22 mouse cellular contexts compared by ENCODE assay signal in genomic region chr11:87615952-87616351, GRCm38 (mm10). TPM values are rescaled to one million over a fixed set of nuclear protein-coding genes. Genes with fewer than 3 reads are reported as not detected.
"Had no signal": no experiment of that assay in that cellular context is flagged by ENCODE, and none has a peak within 500 bp of the region (broad histone marks: within the 10 kb centered on the region; RNA-seq: fewer than 3 reads in every experiment).

No protein-coding gene starts in this region.

- H3K9ac ChIP-seq: liver, embryonic 15.5 days; liver, postnatal 0 days; lung, embryonic 15.5 days; midbrain, embryonic 12.5 days; midbrain, embryonic 15.5 days; neural tube, embryonic 12.5 days; stomach, embryonic 15.5 days had no signal

- H3K4me1 ChIP-seq: lung, embryonic 15.5 days; midbrain, embryonic 12.5 days; midbrain, embryonic 15.5 days; neural tube, embryonic 12.5 days; stomach, embryonic 15.5 days had no signal

- H3K4me3 ChIP-seq: liver, embryonic 15.5 days; lung, embryonic 15.5 days; megakaryocyte, embryonic 14.5 days; midbrain, embryonic 12.5 days; midbrain, embryonic 15.5 days; neural tube, embryonic 12.5 days; stomach, embryonic 15.5 days had no signal

- H3K4me2 ChIP-seq: liver, embryonic 15.5 days; lung, embryonic 15.5 days; midbrain, embryonic 12.5 days; midbrain, embryonic 15.5 days; neural tube, embryonic 12.5 days; stomach, embryonic 15.5 days had no signal

- ATAC-seq: liver, postnatal 0 days; midbrain, embryonic 15.5 days had no signal

- H3K27ac ChIP-seq: liver, embryonic 15.5 days; lung, embryonic 15.5 days; macrophage; midbrain, embryonic 12.5 days; midbrain, embryonic 15.5 days; neural tube, embryonic 12.5 days; stomach, embryonic 15.5 days; stomach, postnatal 0 days had no signal

- DNase-seq: liver, postnatal 0 days; lung, adult 2 months; lung, postnatal 14 days; lung, postnatal 36 days; right cerebral cortex, postnatal 14 days; thymus, adult 2 months; thymus, postnatal 25 days; thymus, postnatal 4 days had no signal

- H3K27me3 ChIP-seq: liver, embryonic 15.5 days; lung, embryonic 15.5 days; megakaryocyte, embryonic 14.5 days; midbrain, embryonic 12.5 days; midbrain, embryonic 15.5 days; neural tube, embryonic 12.5 days; stomach, embryonic 15.5 days had no signal

- H3K9me3 ChIP-seq: liver, embryonic 15.5 days; midbrain, embryonic 12.5 days; midbrain, embryonic 15.5 days; stomach, embryonic 15.5 days had no signal

RNA-seq across cellular contexts. Expression of gene Hsf5, which starts 1.0 kb away (rescaled TPM):
- polyA plus RNA-seq: liver, embryonic 15.5 days; liver, postnatal 0 days; macrophage; stomach, postnatal 0 days had no signal

RNA-seq across cellular contexts. Expression of gene Sept4, which starts 47.2 kb away (rescaled TPM):
- polyA plus RNA-seq: macrophage had no signal

RNA-seq across cellular contexts. Expression of gene Gm11492, which starts 49.5 kb away (rescaled TPM):
- polyA plus RNA-seq: liver, embryonic 15.5 days; liver, postnatal 0 days; lung, adult 2 months; lung, embryonic 15.5 days; lung, postnatal 0 days; macrophage; midbrain, embryonic 12.5 days; midbrain, embryonic 15.5 days; midbrain, postnatal 0 days; neural tube, embryonic 12.5 days; neural tube, embryonic 14.5 days; spleen, adult 2 months; stomach, embryonic 15.5 days; stomach, postnatal 0 days; thymus, adult 2 months; urinary bladder, adult 2 months had no signal
